Mouse (Mus musculus): ENCODE data around the gene Pex7.

DNA sequence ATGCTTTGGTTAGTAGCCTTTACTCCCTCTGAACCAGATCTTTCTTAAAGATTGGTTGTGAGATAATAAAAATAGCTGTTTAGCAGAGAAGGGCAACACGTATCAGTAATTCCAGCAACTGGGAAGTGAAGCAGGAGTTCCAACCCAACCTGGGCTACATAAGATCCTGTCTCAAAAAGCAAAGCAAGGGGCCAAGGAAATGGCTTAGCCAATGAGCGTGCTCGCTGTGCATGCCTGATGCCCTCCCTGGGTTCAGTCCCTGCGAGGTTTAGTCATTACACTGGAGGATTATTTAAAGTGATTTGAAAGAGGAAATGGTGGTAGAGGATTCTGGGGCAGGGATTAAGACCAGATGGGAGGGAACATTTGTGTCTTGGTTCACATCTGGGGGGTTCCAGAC is 41.6 kb upstream of the Pex7 start:
- TF ChIP-seq EP300 (IDR thresholded peaks at IDR 0.05; ENCODE audit: low read depth) = no peak
- TF ChIP-seq CTCF (IDR thresholded peaks at IDR 0.05; ENCODE audit: low read depth) = no peak
